Mouse (Mus musculus): Measurements from ENCODE around the gene Cxcr5.
A peak's percentile ranks its signal among the peaks of the same experiment; 100 is the strongest.
"Not testable (repeated sequence)": the region's sequence is repeated elsewhere in the genome, so short reads cannot be mapped to it uniquely, and the experiment has no call there.

The Cxcr5 gene

GRCm38 (mm10) chr9:44587262-44588160, 25.8 kb upstream of the Cxcr5 start:
- peak; percentile 47 for DNase-seq (ENCODE audit: low spot score)

- no peak for DNase-seq (ENCODE audit: low spot score)
These were observed 25.1 kb upstream of the Cxcr5 start for GRCm38 (mm10) chr9:44586640-44587261.

DNA sequence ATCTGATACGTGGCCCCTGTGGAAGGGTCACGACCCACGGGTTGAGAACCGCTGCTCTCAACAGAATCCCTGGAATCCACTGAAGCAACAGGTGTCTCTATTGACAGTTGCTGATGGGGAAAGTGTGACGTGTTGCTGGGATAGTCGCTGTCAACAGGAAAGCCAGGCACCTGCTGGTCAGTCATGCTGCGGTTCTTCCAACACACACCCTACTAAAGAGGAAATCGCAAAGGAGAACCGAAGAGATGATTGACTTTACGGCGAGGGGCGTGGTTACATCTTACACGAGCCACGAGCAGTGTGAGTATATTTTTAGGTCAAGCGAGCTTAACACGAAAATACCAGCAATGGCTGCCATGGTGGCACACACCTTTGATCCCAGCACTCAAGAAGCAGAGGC, 20.7 kb upstream of the Cxcr5 start:
- DNase-seq (ENCODE audit: low spot score), result no peak

- DNase-seq (ENCODE audit: low spot score), result no peak
These were observed 19.7 kb upstream of the Cxcr5 start for GRCm38 (mm10) chr9:44581423-44581822.

GRCm38 (mm10) chr9:44580085-44580484, 18.4 kb upstream of the Cxcr5 start:
- DNase-seq (ENCODE audit: low spot score), result peak; percentile 73

- DNase-seq (ENCODE audit: low spot score), result peak; percentile 73
These were observed 17.7 kb upstream of the Cxcr5 start for GRCm38 (mm10) chr9:44579392-44579791.

- not testable (repeated sequence) for DNase-seq (ENCODE audit: low spot score)
These were observed 14.4 kb upstream of the Cxcr5 start for GRCm38 (mm10) chr9:44576046-44576445.

DNA sequence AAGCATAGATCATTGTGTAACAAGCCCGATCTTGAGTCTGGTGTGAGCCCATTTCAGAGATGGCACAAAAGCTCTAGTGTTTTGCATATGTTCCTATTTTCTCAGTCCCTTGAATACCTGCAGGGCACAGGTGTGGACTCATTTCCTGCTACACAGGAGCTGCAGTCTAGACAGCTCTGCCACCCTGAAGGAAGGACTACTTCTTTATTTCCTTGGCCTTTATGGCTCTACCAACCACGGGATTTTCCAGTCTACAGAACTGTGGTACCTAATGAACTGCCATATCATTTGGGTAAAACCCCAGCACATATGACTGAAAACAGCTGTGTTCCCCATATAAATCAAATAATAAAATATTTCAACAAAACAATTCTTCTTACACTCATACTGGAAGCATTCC, 13.4 kb upstream of the Cxcr5 start:
- no peak for DNase-seq (ENCODE audit: low spot score)

- no peak for DNase-seq (ENCODE audit: low spot score)
These were observed 11.6 kb upstream of the Cxcr5 start for GRCm38 (mm10) chr9:44573306-44573705.

DNA sequence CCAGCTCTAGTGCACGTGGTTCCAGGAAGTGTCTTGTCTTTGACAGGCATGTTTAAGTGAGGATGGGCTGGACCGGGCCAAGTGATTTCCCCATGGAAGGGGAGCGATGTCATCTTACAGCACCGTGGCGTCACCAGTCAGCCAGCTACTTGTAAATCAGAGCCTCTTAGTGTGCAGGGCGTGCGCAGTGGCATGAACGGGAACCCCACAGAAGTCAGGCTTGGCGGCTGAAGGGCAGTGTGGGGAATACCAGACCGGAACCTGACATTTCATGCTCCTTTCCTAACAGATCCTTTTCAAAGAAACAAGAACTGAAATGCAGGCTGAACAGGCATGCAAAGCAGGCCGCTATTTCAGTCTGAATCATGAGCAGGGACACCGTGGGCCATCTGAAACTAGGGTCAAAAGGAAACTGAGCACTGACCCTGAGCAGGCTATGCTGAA, 9.3 kb upstream of the Cxcr5 start:
- no peak for DNase-seq (ENCODE audit: low spot score)

DNA sequence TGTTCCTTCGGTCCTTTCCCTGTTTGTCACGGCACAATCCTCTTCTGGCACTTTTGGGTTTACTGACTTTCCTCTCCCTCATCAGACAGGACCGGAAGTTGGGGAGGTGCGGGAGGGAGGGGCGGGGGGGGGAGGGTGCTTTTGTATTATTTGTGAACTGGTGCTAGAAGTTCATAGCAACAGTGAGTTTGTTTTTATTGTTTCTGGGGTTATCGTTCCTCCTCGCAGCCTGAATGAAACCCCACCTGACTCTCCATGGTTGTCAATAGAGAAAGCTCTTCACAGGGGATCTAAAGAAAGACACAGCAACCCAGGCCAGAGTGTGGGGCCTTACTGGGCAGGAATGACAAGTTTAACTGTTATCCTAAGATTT, 6.4 kb upstream of the Cxcr5 start:
- DNase-seq (ENCODE audit: low spot score), result no peak

DNA sequence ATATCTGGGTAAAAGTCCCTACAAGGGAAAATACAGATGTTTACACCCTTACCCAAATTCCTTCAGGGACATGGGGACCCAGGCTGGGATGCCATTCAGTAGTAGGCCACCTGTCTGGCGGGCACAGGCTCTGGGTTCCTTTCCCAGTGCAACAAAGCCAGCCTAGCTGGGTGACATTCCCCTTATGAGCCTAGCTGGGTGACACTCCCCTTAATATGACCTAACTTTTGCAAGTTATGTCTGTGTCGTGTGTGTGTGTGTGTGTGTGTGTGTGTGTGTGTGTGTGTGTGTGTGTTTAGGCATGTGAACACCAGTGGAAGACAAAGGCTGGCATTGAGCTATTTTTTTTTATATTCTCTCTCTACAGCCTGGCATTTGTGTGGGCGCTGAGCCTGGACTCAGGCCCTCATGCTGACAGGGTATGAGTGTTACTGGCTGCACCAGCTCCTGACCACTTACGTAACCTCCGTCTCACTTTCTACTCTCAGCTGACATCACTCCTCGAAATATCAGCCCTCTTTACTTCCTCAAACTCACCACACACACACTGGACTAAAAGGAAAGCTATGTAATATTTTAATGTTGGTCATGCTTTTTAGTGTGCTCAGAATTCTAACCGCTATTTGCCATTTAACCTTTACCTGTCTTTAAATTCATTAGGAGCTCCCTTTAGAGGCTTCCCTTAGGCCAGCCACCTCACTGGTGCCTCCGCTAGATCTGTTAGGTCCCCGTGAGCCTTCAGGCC, 5.8 kb upstream of the Cxcr5 start:
- no peak for DNase-seq (ENCODE audit: low spot score)

GRCm38 (mm10) chr9:44565367-44565766, 3.7 kb upstream of the Cxcr5 start:
- DNase-seq (ENCODE audit: low spot score), result peak; percentile 55

DNA sequence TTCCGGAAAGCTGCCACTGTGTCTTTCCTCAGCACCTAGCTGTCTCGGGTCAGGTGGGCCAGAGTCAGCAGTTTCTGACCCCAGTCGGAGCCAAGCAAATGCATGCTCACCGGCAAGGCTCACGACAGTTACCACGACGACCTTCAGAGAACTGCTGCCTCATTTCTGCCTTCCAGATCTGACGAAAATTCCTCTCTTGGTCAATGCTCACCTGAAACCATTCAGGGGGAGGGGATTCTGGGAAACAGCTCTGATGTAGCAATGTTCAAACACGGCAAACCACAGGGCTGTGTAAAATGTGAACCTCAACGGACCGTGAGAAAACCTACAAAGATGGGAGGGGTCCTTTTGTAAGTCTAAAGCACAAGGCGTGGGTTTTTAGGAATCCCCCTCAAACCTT, 1.3 kb upstream of the Cxcr5 start:
- DNase-seq (ENCODE audit: low spot score), result no peak

DNA sequence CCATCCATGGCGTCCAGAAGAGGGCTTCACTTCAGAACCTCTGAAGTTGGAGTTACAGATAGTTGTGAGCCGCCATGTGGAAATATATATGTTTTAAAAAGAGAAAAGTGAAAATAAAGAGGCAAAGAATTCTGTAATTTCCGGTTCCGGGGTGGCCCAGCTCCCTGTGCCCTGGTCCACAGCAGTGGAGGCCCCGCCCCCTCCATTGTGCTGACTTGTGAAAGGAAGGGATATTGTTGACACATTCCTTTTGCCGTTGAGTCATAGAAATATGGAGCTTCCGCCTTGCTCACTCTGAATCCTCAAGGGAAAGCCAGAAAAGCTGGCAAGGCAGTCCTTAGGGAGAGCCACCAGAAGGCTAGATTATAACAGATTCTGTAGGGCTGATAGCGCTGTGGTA, 9.5 kb downstream of the Cxcr5 start:
- DNase-seq (ENCODE audit: low spot score), result no peak

- DNase-seq (ENCODE audit: low spot score), result no peak
These were observed 10.5 kb downstream of the Cxcr5 start for GRCm38 (mm10) chr9:44551138-44551537.

DNA sequence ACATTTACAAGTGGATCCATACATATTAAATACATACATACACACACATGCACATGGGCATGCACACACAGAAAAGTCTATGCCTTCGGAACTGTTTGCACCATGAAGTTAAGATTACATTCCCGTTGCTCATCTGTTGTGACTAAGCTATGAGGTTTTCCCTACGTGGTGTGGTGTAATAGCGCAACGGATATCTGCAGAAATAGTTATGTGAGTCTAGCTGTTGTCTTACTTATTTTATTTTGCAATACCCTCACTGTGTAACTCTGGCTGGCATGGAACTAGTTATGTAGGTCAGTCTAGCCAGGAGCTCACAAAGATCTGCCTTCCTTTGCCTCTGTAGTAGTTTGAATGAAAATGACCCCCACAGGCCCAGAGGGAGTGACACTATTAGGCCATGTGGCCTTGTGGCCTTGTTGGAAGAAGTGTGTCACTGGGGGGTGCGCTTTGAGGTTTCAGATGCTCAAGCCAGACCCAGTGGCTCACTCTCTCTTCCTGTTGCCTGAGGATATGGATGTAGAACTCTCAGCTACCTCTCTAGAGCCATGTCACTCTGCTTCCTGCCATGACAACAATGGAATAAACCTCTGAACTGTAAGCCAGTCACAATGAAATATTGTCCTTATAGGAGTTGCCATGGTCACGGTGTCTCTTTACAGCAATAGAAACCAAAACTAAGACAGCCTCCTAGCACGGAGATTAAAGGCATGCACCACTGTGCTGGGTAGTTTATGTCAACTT, 13.1 kb downstream of the Cxcr5 start:
- no peak for DNase-seq (ENCODE audit: low spot score)

DNA sequence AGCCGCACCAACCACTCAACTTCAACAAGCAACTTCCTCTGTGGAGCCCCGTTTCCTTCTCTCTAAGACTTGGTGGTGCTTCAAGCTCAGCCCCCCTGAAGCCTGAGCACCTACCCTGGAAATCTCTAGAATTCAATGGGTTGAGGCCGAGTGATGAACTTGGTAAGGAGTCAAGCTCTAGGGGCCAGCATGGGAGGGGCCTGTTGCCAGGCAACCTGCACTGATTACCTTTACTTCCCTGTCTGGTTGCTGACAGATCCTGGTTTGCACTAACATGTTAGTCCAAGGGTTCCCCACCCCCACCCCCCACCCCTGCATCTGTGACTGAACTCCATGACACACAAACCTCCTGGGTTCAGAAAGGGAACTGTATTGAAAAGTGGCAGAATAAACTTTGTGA, 16.7 kb downstream of the Cxcr5 start:
- DNase-seq (ENCODE audit: low spot score), result no peak

- no peak for DNase-seq (ENCODE audit: low spot score)
These were observed 19.3 kb downstream of the Cxcr5 start for GRCm38 (mm10) chr9:44542364-44542763.

DNA sequence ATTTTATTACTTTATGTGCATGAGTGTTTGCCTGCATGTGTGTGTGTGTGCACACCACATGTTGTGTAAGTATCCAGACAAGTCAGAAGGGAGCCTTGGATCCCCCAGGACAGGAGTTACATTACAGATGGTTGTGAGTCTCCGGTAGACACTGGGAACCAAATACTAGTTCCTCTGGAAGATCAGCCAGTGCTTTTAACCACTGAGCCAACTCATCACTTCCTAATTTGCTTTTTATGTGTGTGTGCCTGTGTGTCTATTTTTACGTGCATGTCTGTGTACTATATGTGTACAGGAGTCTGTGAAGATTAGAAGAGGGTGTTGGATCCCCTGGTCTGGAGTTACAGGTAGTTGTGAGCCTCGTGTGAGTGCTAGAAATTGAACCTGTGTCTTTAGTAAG, 21.0 kb downstream of the Cxcr5 start:
- DNase-seq (ENCODE audit: low spot score), result no peak

- DNase-seq (ENCODE audit: low spot score), result no peak
These were observed 21.8 kb downstream of the Cxcr5 start for GRCm38 (mm10) chr9:44539816-44540421.

Measured in c-Kit-positive CD71-positive TER-119-positive erythroid progenitor cells, embryonic 14.5 days (primary cell).